Mouse (Mus musculus) urinary bladder, postnatal 4 days (tissue): ENCODE measurements around the gene Bmp7.

Experiments used
- DNase-seq, 2 experiments: peaks; one replicate each; pipeline ENCODE4 v3.0.0; 2021 to 2022; ENCODE audit warnings: low spot score in 2 of 2

The Bmp7 gene

DNA sequence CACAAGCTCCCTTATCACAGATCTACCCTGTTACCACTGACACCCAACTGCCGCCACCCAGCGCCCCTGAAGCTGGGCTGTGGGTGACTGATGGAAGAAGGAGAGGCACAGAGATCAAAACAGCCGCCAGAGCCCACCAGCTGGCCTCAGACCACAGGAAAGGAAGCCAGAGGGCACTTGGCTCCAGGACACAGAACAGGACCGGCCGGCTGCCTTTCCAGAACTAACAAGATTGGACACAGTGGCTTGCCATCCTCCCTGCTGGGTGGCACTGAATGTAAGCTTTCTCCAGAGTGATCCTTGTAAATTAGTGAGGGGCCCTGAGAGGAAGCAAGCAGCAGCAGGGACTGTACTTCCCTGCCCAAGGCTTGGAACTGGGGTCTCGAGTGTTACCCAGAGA lies 30.7 kb downstream of the Bmp7 start:
- no peak for DNase-seq

GRCm38 (mm10) chr2:172906146-172906545 lies 34.0 kb downstream of the Bmp7 start:
- DNase-seq = no peak

DNA sequence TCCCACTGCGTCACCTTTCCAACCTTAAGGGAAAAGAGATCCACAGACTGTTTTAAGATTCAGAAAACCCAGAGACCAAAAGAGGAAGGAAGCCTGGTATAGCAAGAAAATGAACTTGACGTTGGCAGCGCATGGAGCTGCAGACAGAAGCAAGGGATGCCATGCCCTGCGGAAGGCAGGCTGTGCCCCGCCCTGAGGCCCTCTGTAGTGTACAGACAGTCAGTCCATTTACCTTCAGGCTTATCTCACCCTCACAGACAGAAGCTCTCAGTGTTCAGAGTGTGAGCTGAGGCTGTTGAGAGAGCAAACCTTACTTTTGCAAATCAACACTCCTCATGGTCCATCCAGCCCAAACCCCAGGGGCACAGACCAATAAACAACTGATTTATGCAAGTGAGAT lies 35.1 kb downstream of the Bmp7 start:
- no peak for DNase-seq

- DNase-seq = no peak
Measured at GRCm38 (mm10) chr2:172904614-172905013, 35.5 kb downstream of the Bmp7 start.

DNA sequence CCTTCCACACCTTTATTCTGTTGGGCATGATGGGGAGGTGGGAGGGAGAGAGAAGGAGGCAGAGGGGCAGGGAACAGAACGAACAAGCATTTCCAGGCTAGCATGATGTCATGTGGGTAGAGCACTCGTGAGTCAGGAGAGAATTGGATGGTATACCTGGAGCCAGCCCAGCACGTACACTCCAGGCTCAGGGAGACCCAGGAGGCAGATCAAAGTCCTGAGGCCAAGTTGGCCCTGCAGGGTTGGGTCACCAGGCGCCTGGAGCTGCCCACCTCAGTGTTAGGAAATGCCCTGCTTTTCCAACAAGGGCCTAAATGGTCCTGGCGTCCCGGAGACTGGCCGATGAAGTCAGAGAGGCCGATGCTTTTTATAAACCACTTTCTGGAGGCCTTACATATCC lies 36.6 kb downstream of the Bmp7 start:
- no peak for DNase-seq

GRCm38 (mm10) chr2:172900954-172901701 lies 39.0 kb downstream of the Bmp7 start:
- DNase-seq = no peak

GRCm38 (mm10) chr2:172889756-172890443 lies 50.2 kb downstream of the Bmp7 start:
- DNase-seq = no peak

DNA sequence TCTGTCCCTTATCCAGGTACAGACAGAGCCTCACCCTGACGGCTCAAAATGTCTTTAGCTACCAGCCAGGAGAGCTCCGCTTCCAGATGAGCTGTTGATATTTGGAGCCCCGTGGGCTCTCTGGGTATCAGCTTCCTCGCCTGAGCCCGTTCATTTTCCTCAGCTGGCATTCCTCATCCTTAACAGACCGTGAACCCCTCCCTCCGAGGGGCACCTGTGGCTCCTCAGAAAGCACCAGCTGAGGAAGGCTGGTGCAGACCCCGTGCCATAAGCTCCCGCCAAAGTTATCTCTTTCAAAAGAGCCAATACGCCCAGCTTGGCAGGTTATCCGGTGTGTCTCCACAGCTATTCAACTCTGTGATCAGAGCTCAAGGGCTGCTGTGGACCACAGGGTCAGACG lies 50.9 kb downstream of the Bmp7 start:
- no peak for DNase-seq

DNA sequence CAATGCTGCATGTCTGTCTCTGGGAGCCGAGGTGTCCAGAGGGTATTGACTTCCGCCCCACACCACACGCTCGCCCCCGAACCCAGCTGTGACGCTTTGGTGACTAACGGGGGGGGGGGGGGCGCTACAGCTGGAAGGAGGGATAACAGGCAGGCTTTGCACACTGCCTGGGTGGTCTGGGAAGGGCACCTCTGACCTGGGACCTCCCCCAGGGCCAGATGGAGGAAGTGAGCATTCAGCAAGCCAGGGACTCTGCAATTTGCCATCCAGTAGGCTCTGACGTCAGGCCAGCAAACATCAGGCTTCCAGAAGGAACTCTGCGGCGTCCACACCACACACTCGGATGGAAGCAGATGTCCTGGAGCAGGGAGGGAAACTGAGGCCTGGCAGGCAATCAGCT lies 52.0 kb downstream of the Bmp7 start:
- peak in 1 of 2 experiments; percentile 22 for DNase-seq

GRCm38 (mm10) chr2:172885861-172886260 lies 54.3 kb downstream of the Bmp7 start:
- no peak for DNase-seq

DNA sequence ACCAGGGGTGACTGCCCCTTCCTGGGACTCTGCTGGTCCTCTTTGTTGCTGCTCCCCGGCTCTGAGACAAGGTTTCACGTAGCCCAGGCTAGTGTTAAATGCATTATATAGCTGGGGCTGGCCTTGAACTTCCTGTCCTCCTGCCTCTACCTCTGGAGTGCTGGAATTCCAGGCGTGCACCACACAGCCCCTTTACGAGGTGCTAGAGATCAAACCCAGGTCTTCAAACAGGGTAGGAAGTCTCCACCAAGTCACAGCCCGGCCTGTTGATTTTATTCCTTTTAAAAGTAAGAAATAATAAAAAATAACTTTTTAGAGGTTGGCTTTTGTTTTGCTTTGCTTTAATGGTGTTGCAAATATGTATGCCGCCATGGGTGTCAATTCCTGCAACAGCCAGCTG lies 55.5 kb downstream of the Bmp7 start:
- no peak for DNase-seq

- no peak for DNase-seq
Measured at GRCm38 (mm10) chr2:172875201-172875600, 64.9 kb downstream of the Bmp7 start.

DNA sequence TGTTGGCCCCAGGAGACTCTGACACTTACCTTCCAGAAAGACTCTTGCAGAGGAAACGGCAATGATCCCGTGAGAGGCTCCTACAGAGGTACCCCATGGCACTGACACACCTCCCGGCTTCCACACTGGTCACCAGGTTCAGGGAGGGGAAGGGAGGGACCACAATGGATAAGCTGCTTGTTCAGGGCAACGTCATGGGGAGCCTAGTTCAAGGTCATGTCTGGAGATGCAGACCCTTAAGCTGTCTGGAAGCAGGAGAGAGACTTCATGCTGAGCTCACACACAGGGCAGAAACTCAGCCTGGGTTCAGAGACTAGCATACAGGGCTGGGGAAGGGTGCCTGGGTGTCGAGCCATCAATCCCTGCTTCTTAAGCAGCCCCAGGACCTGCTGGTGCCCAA lies 73.8 kb downstream of the Bmp7 start:
- no peak for DNase-seq

DNA sequence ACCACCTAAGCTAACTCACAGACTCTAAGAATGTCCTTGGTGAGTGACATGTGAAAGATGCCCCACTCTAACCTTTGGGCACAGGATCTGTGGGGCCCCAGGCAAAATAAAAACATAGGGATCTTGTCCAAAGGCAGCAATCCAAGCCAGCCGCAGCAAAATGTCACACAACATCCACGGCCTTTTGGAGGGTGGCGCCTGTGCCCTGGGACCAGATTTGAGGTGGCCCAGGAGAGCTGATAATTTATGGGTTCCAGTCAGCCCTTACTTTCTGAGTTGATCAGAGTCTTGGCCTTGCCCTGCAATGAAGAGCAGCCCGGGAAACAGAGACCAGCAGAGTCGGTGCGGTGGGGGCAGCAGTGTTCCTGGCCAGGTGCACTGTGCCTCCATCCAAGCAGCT lies 75.0 kb downstream of the Bmp7 start:
- DNase-seq = no peak

- DNase-seq = no peak
Measured at GRCm38 (mm10) chr2:172864566-172864965, 75.6 kb downstream of the Bmp7 start.

- DNase-seq = no peak
Measured at GRCm38 (mm10) chr2:172863469-172863856, 76.7 kb downstream of the Bmp7 start.

GRCm38 (mm10) chr2:172862850-172863468 lies 77.2 kb downstream of the Bmp7 start:
- peak; percentile 68 to 70 for DNase-seq

- DNase-seq = no peak
Measured at GRCm38 (mm10) chr2:172862424-172862823, 77.7 kb downstream of the Bmp7 start.

- no peak for DNase-seq
Measured at GRCm38 (mm10) chr2:172861590-172861989, 78.5 kb downstream of the Bmp7 start.

- DNase-seq = no peak
Measured at GRCm38 (mm10) chr2:172860593-172860992, 79.5 kb downstream of the Bmp7 start.

- DNase-seq = no peak
Measured at GRCm38 (mm10) chr2:172860104-172860503, 80.0 kb downstream of the Bmp7 start.

- no peak for DNase-seq
Measured at GRCm38 (mm10) chr2:172857048-172857447, 83.1 kb downstream of the Bmp7 start.

DNA sequence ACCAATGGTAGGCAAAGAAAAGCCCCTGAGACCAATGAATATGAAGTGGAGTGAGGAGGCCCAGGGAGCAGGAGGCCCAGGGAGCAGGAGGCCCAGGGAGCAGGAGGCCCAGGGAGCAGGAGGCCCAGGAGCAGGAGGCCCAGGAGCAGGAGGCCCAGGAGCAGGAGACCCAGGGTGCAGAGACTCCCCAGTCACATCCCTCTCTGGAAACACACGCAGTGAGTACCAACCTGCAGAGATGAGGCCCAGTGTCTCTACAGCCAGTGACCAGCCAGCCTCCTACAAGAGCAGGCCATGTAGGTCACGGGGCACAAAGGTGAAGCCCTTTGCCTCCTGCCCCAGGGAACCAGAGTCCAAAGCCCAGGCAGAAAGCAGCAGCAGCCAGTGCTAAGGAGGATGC lies 83.6 kb downstream of the Bmp7 start:
- no peak for DNase-seq
